Comparison of ENCODE assay signal across 10 mouse cellular contexts in genomic region chr10:78438094-78438493, GRCm38 (mm10). TPM values are rescaled to one million over a fixed set of nuclear protein-coding genes. Genes with fewer than 3 reads are reported as not detected.
A peak's percentile ranks its signal among the peaks of the same experiment; 100 is the strongest.
DNase-seq lines count a peak whose midpoint lies in the region; ATAC-seq and TF ChIP-seq lines count a peak whose summit lies in the region.
"Had no signal": no experiment of that assay in that cellular context is flagged by ENCODE, and none has a peak within 500 bp of the region (broad histone marks: within the 10 kb centered on the region; RNA-seq: fewer than 3 reads in every experiment).

No protein-coding gene starts in this region.

- H3K9ac ChIP-seq in lung, embryonic 14.5 days: no peak overlapping the region
- H3K9ac ChIP-seq: stomach, embryonic 15.5 days had no signal

- 10% methylated on average over 5 of the region's 5 CpGs for WGBS in lung, embryonic 14.5 days

- H3K4me3 ChIP-seq in lung, embryonic 14.5 days (ENCODE audit: low read depth, low read length): no peak overlapping the region
- H3K4me3 ChIP-seq: erythroblast, embryonic 14.5 days; stomach, embryonic 15.5 days had no signal

- DNase-seq in CD4-positive helper T cell, adult 2 months (ENCODE audit: low read depth, low spot score): peak; percentile 69
- peak; percentile 80 for DNase-seq in adrenal gland, adult 2 months
- DNase-seq in embryo, embryonic 10 days (ENCODE audit: low spot score): peak; percentile 58
- DNase-seq in gastrocnemius, postnatal 4 days (ENCODE audit: low spot score in 2 of 2): peak; percentile 74 to 81
- DNase-seq in kidney, postnatal 25 days: peak; percentile 79 to 87
- DNase-seq in lung, embryonic 14.5 days: peak; percentile 76
- DNase-seq in thymus, adult 18-20 months: peak; percentile 47 to 58

- ATAC-seq in lung, embryonic 14.5 days (ENCODE audit: insufficient read depth): peak; percentile 26; the same call in 1 of the 2 replicates
- ATAC-seq in neutrophil, adult 5-6 weeks (ENCODE audit: extremely low read depth, insufficient number of reproducible peaks, low FRiP score, poor library complexity, severe bottlenecking): peak; percentile 66

- peak; percentile 98 for TF ChIP-seq CTCF in lung, embryonic 14.5 days (IDR thresholded peaks at IDR 0.05; ENCODE audit: low read depth)

- no peaks in the 10 kb centered on the region for H3K4me1 ChIP-seq in lung, embryonic 14.5 days (ENCODE audit: insufficient read depth)
- H3K4me1 ChIP-seq: stomach, embryonic 15.5 days had no signal

- no peaks in the 10 kb centered on the region for H3K9me3 ChIP-seq in lung, embryonic 14.5 days (ENCODE audit: low read depth, low read length)
- H3K9me3 ChIP-seq: stomach, embryonic 15.5 days had no signal

- H3K27me3 ChIP-seq in lung, embryonic 14.5 days (ENCODE audit: insufficient read depth, low read length): no peaks in the 10 kb centered on the region
- H3K27me3 ChIP-seq: stomach, embryonic 15.5 days had no signal

- no peak overlapping the region for H3K4me2 ChIP-seq in lung, embryonic 14.5 days
- H3K4me2 ChIP-seq: stomach, embryonic 15.5 days had no signal

- no peak overlapping the region for H3K27ac ChIP-seq in lung, embryonic 14.5 days (ENCODE audit: low read depth)
- H3K27ac ChIP-seq: stomach, embryonic 15.5 days had no signal

- no peaks in the 10 kb centered on the region for H3K36me3 ChIP-seq in lung, embryonic 14.5 days (ENCODE audit: insufficient read depth)
- H3K36me3 ChIP-seq: stomach, embryonic 15.5 days had no signal

RNA-seq across cellular contexts. Expression of gene Cstb, which starts 12.6 kb away (rescaled TPM):
- total RNA-seq in adrenal gland, adult 2 months (2021): 100 to 1,000 TPM; 380 to 402 TPM
- 67.7 and 81.7 TPM in 2 replicates for polyA plus RNA-seq in adrenal gland, adult 2 months (2012; rRNA removed)
- total RNA-seq in gastrocnemius, postnatal 4 days (2021): 10 to 100 TPM; 46.6 to 52.1 TPM
- polyA plus RNA-seq in lung, embryonic 14.5 days (2014; fragmentation: Nextera tagmentation; extraction: Ambion mirVana): 201 and 211 TPM in 2 replicates
- 40.5 and 40.9 TPM in 2 replicates for total RNA-seq in neutrophil, adult 5-6 weeks (2017)

RNA-seq across cellular contexts. Expression of gene Rrp1, which starts 25.3 kb away (rescaled TPM):
- 100 to 1,000 TPM; 234 to 244 TPM for total RNA-seq in adrenal gland, adult 2 months (2021)
- 52.6 and 73.7 TPM in 2 replicates for polyA plus RNA-seq in adrenal gland, adult 2 months (2012; rRNA removed)
- 100 to 1,000 TPM; 113 to 119 TPM for total RNA-seq in gastrocnemius, postnatal 4 days (2021)
- polyA plus RNA-seq in lung, embryonic 14.5 days (2014; fragmentation: Nextera tagmentation; extraction: Ambion mirVana): 239 and 249 TPM in 2 replicates
- total RNA-seq in neutrophil, adult 5-6 weeks (2017): 258 and 282 TPM in 2 replicates

RNA-seq across cellular contexts. Expression of gene Pdxk, which starts 26.7 kb away (rescaled TPM):
- total RNA-seq in adrenal gland, adult 2 months (2021): 10 to 100 TPM; 21.7 to 31.2 TPM
- polyA plus RNA-seq in adrenal gland, adult 2 months (2012; rRNA removed): 18.7 and 21.3 TPM in 2 replicates
- 1 to 10 TPM; 7.9 to 8.2 TPM for total RNA-seq in gastrocnemius, postnatal 4 days (2021)
- polyA plus RNA-seq in lung, embryonic 14.5 days (2014; fragmentation: Nextera tagmentation; extraction: Ambion mirVana): 5.9 and 6.9 TPM in 2 replicates
- 5.2 and 6.0 TPM in 2 replicates for total RNA-seq in neutrophil, adult 5-6 weeks (2017)
